Mouse (Mus musculus) olfactory bulb, adult 2 months (tissue): ENCODE results near the gene Ttc27.

Source experiments
- CTCF ChIP-seq: fragments of 200-500 bp; IDR thresholded peaks from 2 replicates; pipeline ENCODE4 v1.5.1; 2012; ENCODE audit warnings: low read depth, mild to moderate bottlenecking, low read length, moderate library complexity; ENCODE audit not compliant: insufficient read depth
- POLR2A ChIP-seq: fragments of 200-500 bp; IDR thresholded peaks from 2 replicates; pipeline ENCODE4 v1.6.1; 2012; ENCODE audit warnings: mild to moderate bottlenecking, low read depth, low read length, moderate library complexity; ENCODE audit not compliant: insufficient read depth

DNA sequence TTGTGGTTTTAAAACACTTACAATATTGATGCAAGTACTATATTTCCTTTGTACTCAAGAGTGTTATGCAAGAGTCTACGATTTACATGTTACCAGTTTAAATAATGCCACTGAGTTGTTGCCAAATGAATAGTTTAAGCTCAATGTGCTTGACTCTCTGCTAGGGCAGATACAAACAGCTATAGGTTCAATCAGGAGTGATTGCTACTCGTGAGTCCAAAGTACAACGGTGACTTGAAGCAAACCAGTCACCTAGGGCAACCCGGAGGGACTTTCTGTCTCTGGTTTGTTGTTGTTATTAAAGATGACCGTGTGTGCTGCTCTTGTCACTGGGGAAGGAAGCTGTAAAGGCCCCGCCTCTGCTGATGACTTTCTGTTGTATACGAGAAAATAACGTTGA lies 39.5 kb upstream of the Ttc27 start:
- TF ChIP-seq CTCF (no peak), POLR2A (no peak)
